Mouse (Mus musculus) CD4-positive helper T cell, adult 2 months (primary cell): Measurements from ENCODE around the gene Ttll8.

Experiments
- DNase-seq: peaks from one replicate; pipeline ENCODE4 v3.0.0-alpha.2; 2012; ENCODE audit warnings: low read depth, missing footprints, low spot score

Gene Ttll8

GRCm38 (mm10) chr15:88860781-88861180, 93.4 kb downstream of the Ttll8 start:
- DNase-seq = no peak

- DNase-seq = no peak
Observed at GRCm38 (mm10) chr15:88859206-88859970, 94.8 kb downstream of the Ttll8 start.

GRCm38 (mm10) chr15:88858707-88859106, 95.5 kb downstream of the Ttll8 start:
- DNase-seq = no peak

GRCm38 (mm10) chr15:88858141-88858541, 96.1 kb downstream of the Ttll8 start:
- no peak for DNase-seq

- no peak for DNase-seq
Observed at GRCm38 (mm10) chr15:88857361-88857760, 96.9 kb downstream of the Ttll8 start.

GRCm38 (mm10) chr15:88856613-88857012, 97.6 kb downstream of the Ttll8 start:
- DNase-seq = no peak

GRCm38 (mm10) chr15:88855896-88856417, 98.3 kb downstream of the Ttll8 start:
- no peak for DNase-seq

- DNase-seq = no peak
Observed at GRCm38 (mm10) chr15:88854969-88855830, 99.0 kb downstream of the Ttll8 start.

- DNase-seq = no peak
Observed at GRCm38 (mm10) chr15:88854119-88854968, 99.9 kb downstream of the Ttll8 start.

GRCm38 (mm10) chr15:88853106-88853505, 101.1 kb downstream of the Ttll8 start:
- no peak for DNase-seq

GRCm38 (mm10) chr15:88851507-88852149, 102.6 kb downstream of the Ttll8 start:
- DNase-seq = no peak

- DNase-seq = no peak
Observed at GRCm38 (mm10) chr15:88851076-88851475, 103.1 kb downstream of the Ttll8 start.

- DNase-seq = no peak
Observed at GRCm38 (mm10) chr15:88850146-88850826, 103.9 kb downstream of the Ttll8 start.

- no peak for DNase-seq
Observed at GRCm38 (mm10) chr15:88849621-88850020, 104.6 kb downstream of the Ttll8 start.

GRCm38 (mm10) chr15:88848661-88849060, 105.6 kb downstream of the Ttll8 start:
- no peak for DNase-seq

GRCm38 (mm10) chr15:88844966-88845365, 109.3 kb downstream of the Ttll8 start:
- DNase-seq = no peak

GRCm38 (mm10) chr15:88843486-88844097, 110.6 kb downstream of the Ttll8 start:
- peak; percentile 21 for DNase-seq

GRCm38 (mm10) chr15:88842300-88842673, 111.9 kb downstream of the Ttll8 start:
- no peak for DNase-seq

GRCm38 (mm10) chr15:88841580-88842299, 112.5 kb downstream of the Ttll8 start:
- DNase-seq = no peak
